In the genomic region with DNA sequence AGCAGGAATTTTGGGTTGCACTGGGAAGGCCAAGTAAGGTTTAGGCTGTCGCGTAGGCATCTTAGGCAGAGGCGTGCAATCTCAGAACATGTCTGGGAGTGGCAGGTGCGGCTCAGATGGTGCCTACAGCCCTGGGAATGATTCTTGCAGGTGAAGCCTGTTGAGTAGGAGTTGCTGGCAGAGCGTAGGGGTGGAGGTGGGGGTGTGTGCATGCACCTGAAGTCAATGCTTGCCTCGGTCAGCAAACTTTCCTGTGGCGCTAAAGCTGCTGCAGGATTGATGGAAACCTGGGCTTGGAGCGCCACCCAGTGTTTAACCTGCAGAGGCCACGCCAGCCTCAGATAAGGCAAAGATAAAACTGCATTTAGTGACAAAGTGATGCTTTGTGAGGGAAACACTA, we compare ENCODE assay signal across 8 mouse cellular contexts.
DNase-seq lines count a peak whose midpoint lies in the region; ATAC-seq lines count a peak whose summit lies in the region.

No protein-coding gene starts in this region.

- H3K4me1 ChIP-seq in embryonic facial prominence, embryonic 14.5 days (ENCODE audit: control insufficient read depth, insufficient read depth, low read length), result no peaks in the 10 kb centered on the region
- H3K4me1 ChIP-seq in liver, embryonic 16.5 days (ENCODE audit: control insufficient read depth, low read depth, low read length), result no peaks in the 10 kb centered on the region
- H3K4me1 ChIP-seq in neural tube, embryonic 15.5 days, result peaks cover 10% of the 10 kb centered on the region

- intact Hi-C loops in heart, postnatal 36 days (cut with DNase I), result no loop called here

- peak overlapping the region; percentile 51 for H3K4me2 ChIP-seq in embryonic facial prominence, embryonic 14.5 days (ENCODE audit: low read depth, low read length)
- peak overlapping the region; percentile 38 for H3K4me2 ChIP-seq in liver, embryonic 16.5 days (ENCODE audit: low read depth, low read length)
- peak overlapping the region; percentile 55 for H3K4me2 ChIP-seq in neural tube, embryonic 15.5 days

- no peaks in the 10 kb centered on the region for H3K36me3 ChIP-seq in embryonic facial prominence, embryonic 14.5 days (ENCODE audit: control insufficient read depth, insufficient read depth, low read length)
- H3K36me3 ChIP-seq in liver, embryonic 16.5 days (ENCODE audit: control insufficient read depth, insufficient read depth), result no peaks in the 10 kb centered on the region
- no peaks in the 10 kb centered on the region for H3K36me3 ChIP-seq in neural tube, embryonic 15.5 days

- no peak overlapping the region for H3K27ac ChIP-seq in embryonic facial prominence, embryonic 14.5 days (replicated peaks; ENCODE audit: low read depth, low read length)
- H3K27ac ChIP-seq in liver, embryonic 16.5 days (ENCODE audit: low read length), result no peak overlapping the region
- no peak overlapping the region for H3K27ac ChIP-seq in neural tube, embryonic 15.5 days (replicated peaks)

- no peak overlapping the region for H3K9ac ChIP-seq in embryonic facial prominence, embryonic 14.5 days (ENCODE audit: low read depth, low read length)
- no peak overlapping the region for H3K9ac ChIP-seq in liver, embryonic 16.5 days (ENCODE audit: low read depth, low read length)
- 0 out of 2 replicates have a peak overlapping the region, but pooled peaks have one; percentile 5 for H3K9ac ChIP-seq in neural tube, embryonic 15.5 days (replicated peaks)

- no peaks in the 10 kb centered on the region for H3K9me3 ChIP-seq in embryonic facial prominence, embryonic 14.5 days (ENCODE audit: control insufficient read depth, low read length)
- H3K9me3 ChIP-seq in liver, embryonic 16.5 days (replicated peaks; ENCODE audit: control insufficient read depth, low read length), result no peaks in the 10 kb centered on the region
- no peaks in the 10 kb centered on the region for H3K9me3 ChIP-seq in neural tube, embryonic 15.5 days (replicated peaks)

- H3K27me3 ChIP-seq in embryonic facial prominence, embryonic 14.5 days (replicated peaks; ENCODE audit: control insufficient read depth, insufficient read depth, low read length), result peaks cover 9% of the 10 kb centered on the region
- peaks cover 12% of the 10 kb centered on the region for H3K27me3 ChIP-seq in liver, embryonic 16.5 days (ENCODE audit: control insufficient read depth, insufficient read depth, low read depth, low read length)
- peaks cover 11% of the 10 kb centered on the region; the same call in 1 of the 2 replicates for H3K27me3 ChIP-seq in neural tube, embryonic 15.5 days (replicated peaks)

- WGBS in embryonic facial prominence, embryonic 14.5 days, result 2% methylated on average over 9 of the region's 9 CpGs
- 6% methylated on average over 9 of the region's 9 CpGs for WGBS in liver, embryonic 16.5 days (ENCODE audit: insufficient replicate concordance)
- 3% methylated on average over 9 of the region's 9 CpGs for WGBS in neural tube, embryonic 15.5 days

- peak; percentile 65 to 79 for DNase-seq in adrenal gland, postnatal 36 days
- peak; percentile 86 for DNase-seq in embryonic facial prominence, embryonic 14.5 days (ENCODE audit: low spot score)
- peak; percentile 66 to 67 for DNase-seq in heart, postnatal 36 days
- peak; percentile 56 for DNase-seq in layer of hippocampus, adult 11-12 months (ENCODE audit: low spot score)
- DNase-seq in thymus, postnatal 14 days, result peak; percentile 86

- ATAC-seq in CD4-positive, CD25-positive, alpha-beta regulatory T cell, adult 4 months, result peak; percentile 71
- peak; percentile 85 for ATAC-seq in embryonic facial prominence, embryonic 14.5 days (ENCODE audit: low read depth)
- ATAC-seq in liver, embryonic 16.5 days (ENCODE audit: low read depth), result peak; percentile 43; the same call in 1 of the 2 replicates
- peak; percentile 81 for ATAC-seq in neural tube, embryonic 15.5 days (ENCODE audit: low FRiP score)

- peak overlapping the region; percentile 13 for H3K4me3 ChIP-seq in embryonic facial prominence, embryonic 14.5 days (ENCODE audit: low read depth, low read length)
- H3K4me3 ChIP-seq in liver, embryonic 16.5 days (ENCODE audit: low read depth, low read length), result 0 out of 2 replicates have a peak overlapping the region, but pooled peaks have one; percentile 4
- peak overlapping the region; percentile 20 for H3K4me3 ChIP-seq in neural tube, embryonic 15.5 days (replicated peaks)
